Mouse (Mus musculus): ENCODE data around the gene Ltb. TPM values are rescaled to one million over a fixed set of nuclear protein-coding genes. Genes with fewer than 3 reads are reported as not detected.

The Ltb gene
- polyA plus RNA-seq, 1 experiment from 2014 or later = 0.97 TPM

GRCm38 (mm10) chr17:35243086-35243485 is 48.8 kb downstream of the Ltb start:
- Histone ChIP-seq H3K4me3 (peak overlapping the region; percentile 90), H3K4me1 (replicated peaks) (peaks cover 45% of the 10 kb centered on the region), H3K9me3 (no peaks in the 10 kb centered on the region), H3K27ac (replicated peaks) (peak overlapping the region; percentile 99), H3K9ac (peak overlapping the region; percentile 97), H3K27me3 (no peaks in the 10 kb centered on the region), H3K36me3 (peaks cover 41% of the 10 kb centered on the region), H3K4me2 (peak overlapping the region; percentile 66)
- ATAC-seq (ENCODE audit: low FRiP score, low read depth) = no peak
- whole genome bisulfite sequencing = 2% methylated on average over 16 of the region's 16 CpGs

- ATAC-seq (ENCODE audit: low FRiP score, low read depth) = no peak
- H3K36me3 ChIP-seq = peaks cover 59% of the 10 kb centered on the region
- peak overlapping the region; percentile 66 for H3K4me2 ChIP-seq
- no peaks in the 10 kb centered on the region for H3K27me3 ChIP-seq
- 0 out of 2 replicates have a peak overlapping the region, but pooled peaks have one; percentile 10 for H3K4me3 ChIP-seq
- H3K9ac ChIP-seq = 0 out of 2 replicates have a peak overlapping the region, but pooled peaks have one; percentile 0
- 77% methylated on average over 2 of the region's 2 CpGs for WGBS
- H3K4me1 ChIP-seq (replicated peaks) = peaks cover 44% of the 10 kb centered on the region
- no peak overlapping the region for H3K27ac ChIP-seq (replicated peaks)
- no peaks in the 10 kb centered on the region for H3K9me3 ChIP-seq
These were observed 50.8 kb downstream of the Ltb start for GRCm38 (mm10) chr17:35244999-35245398.

Small RNAs within 50 kb of the gene (microRNA-seq; reads per million reads assigned to microRNA genes)
- gene Mir6973a = not detected
- gene Mir6974 = not detected
- gene Mir6975 = 2.6 reads per million, percentile 9 among the genes with 10 or more reads in this experiment

Other genes with a start within 250 kb of the Ltb start
- 0.31 and 0.51 TPM in 2 replicates for gene Hspa1b, start 235.2 kb upstream of the Ltb start, polyA plus RNA-seq (2015; fragmentation: Nextera tagmentation; extraction: Ambion mirVana)
- gene Gm20481, start 224.5 kb upstream of the Ltb start, polyA plus RNA-seq (2015; fragmentation: Nextera tagmentation; extraction: Ambion mirVana) = 1.0 TPM in 1 of 2 replicates, not detected in the other
- gene Hspa1a, start 222.3 kb upstream of the Ltb start, polyA plus RNA-seq (2015; fragmentation: Nextera tagmentation; extraction: Ambion mirVana) = 12.0 and 13.1 TPM in 2 replicates
- 1.3 and 1.8 TPM in 2 replicates for gene Hspa1l, start 221.7 kb upstream of the Ltb start, polyA plus RNA-seq (2015; fragmentation: Nextera tagmentation; extraction: Ambion mirVana)
- gene Lsm2, start 212.6 kb upstream of the Ltb start, polyA plus RNA-seq (2015; fragmentation: Nextera tagmentation; extraction: Ambion mirVana) = 109 and 113 TPM in 2 replicates
- 60.4 and 68.7 TPM in 2 replicates for gene Vars, start 193.5 kb upstream of the Ltb start, polyA plus RNA-seq (2015; fragmentation: Nextera tagmentation; extraction: Ambion mirVana)
- 0.14 TPM in 2 replicates for gene Vwa7, start 177.9 kb upstream of the Ltb start, polyA plus RNA-seq (2015; fragmentation: Nextera tagmentation; extraction: Ambion mirVana)
- gene Sapcd1, start 166.4 kb upstream of the Ltb start, polyA plus RNA-seq (2015; fragmentation: Nextera tagmentation; extraction: Ambion mirVana) = 1.6 and 2.3 TPM in 2 replicates
- 1.6 and 3.4 TPM in 2 replicates for gene Msh5, start 147.7 kb upstream of the Ltb start, polyA plus RNA-seq (2015; fragmentation: Nextera tagmentation; extraction: Ambion mirVana)
- 87.4 TPM in 2 replicates for gene Clic1, start 144.5 kb upstream of the Ltb start, polyA plus RNA-seq (2015; fragmentation: Nextera tagmentation; extraction: Ambion mirVana)
- 349 and 367 TPM in 2 replicates for gene Ddah2, start 135.4 kb upstream of the Ltb start, polyA plus RNA-seq (2015; fragmentation: Nextera tagmentation; extraction: Ambion mirVana)
- 0.18 TPM in 1 of 2 replicates, not detected in the other for gene Ly6g6c, start 129.1 kb upstream of the Ltb start, polyA plus RNA-seq (2015; fragmentation: Nextera tagmentation; extraction: Ambion mirVana)
- gene Mpig6b, start 128.3 kb upstream of the Ltb start, polyA plus RNA-seq (2015; fragmentation: Nextera tagmentation; extraction: Ambion mirVana) = 0.22 and 0.25 TPM in 2 replicates
- gene Ly6g6e, start 117.5 kb upstream of the Ltb start, polyA plus RNA-seq (2015; fragmentation: Nextera tagmentation; extraction: Ambion mirVana) = 0.43 and 0.53 TPM in 2 replicates
- gene Ly6g6d, start 116.4 kb upstream of the Ltb start, polyA plus RNA-seq (2015; fragmentation: Nextera tagmentation; extraction: Ambion mirVana) = 1.2 and 1.8 TPM in 2 replicates
- gene Ly6g6f, start 108.8 kb upstream of the Ltb start, polyA plus RNA-seq (2015; fragmentation: Nextera tagmentation; extraction: Ambion mirVana) = 0.24 TPM in 1 of 2 replicates, not detected in the other
- gene Abhd16a, start 105.2 kb upstream of the Ltb start, polyA plus RNA-seq (2015; fragmentation: Nextera tagmentation; extraction: Ambion mirVana) = 102 and 106 TPM in 2 replicates
- gene Ly6g5c, start 86.2 kb upstream of the Ltb start, polyA plus RNA-seq (2015; fragmentation: Nextera tagmentation; extraction: Ambion mirVana) = not detected in 2 replicates
- 1.1 and 1.2 TPM in 2 replicates for gene Ly6g5b, start 79.0 kb upstream of the Ltb start, polyA plus RNA-seq (2015; fragmentation: Nextera tagmentation; extraction: Ambion mirVana)
- 24.3 and 25.4 TPM in 2 replicates for gene Gpank1, start 73.0 kb upstream of the Ltb start, polyA plus RNA-seq (2015; fragmentation: Nextera tagmentation; extraction: Ambion mirVana)
- 308 and 311 TPM in 2 replicates for gene Csnk2b, start 72.4 kb upstream of the Ltb start, polyA plus RNA-seq (2015; fragmentation: Nextera tagmentation; extraction: Ambion mirVana)
- gene D17H6S53E, start 68.1 kb upstream of the Ltb start, polyA plus RNA-seq (2015; fragmentation: Nextera tagmentation; extraction: Ambion mirVana) = 9.3 and 10.8 TPM in 2 replicates
- 0.21 and 0.79 TPM in 2 replicates for gene Apom, start 62.4 kb upstream of the Ltb start, polyA plus RNA-seq (2015; fragmentation: Nextera tagmentation; extraction: Ambion mirVana)
- 70.0 and 75.7 TPM in 2 replicates for gene Bag6, start 59.3 kb upstream of the Ltb start, polyA plus RNA-seq (2015; fragmentation: Nextera tagmentation; extraction: Ambion mirVana)
- gene Prrc2a, start 29.5 kb upstream of the Ltb start, polyA plus RNA-seq (2015; fragmentation: Nextera tagmentation; extraction: Ambion mirVana) = 175 and 181 TPM in 2 replicates
- 7.4 and 9.6 TPM in 2 replicates for gene Aif1, start 18.4 kb upstream of the Ltb start, polyA plus RNA-seq (2015; fragmentation: Nextera tagmentation; extraction: Ambion mirVana)
- gene Lst1, start 6.0 kb upstream of the Ltb start, polyA plus RNA-seq (2015; fragmentation: Nextera tagmentation; extraction: Ambion mirVana) = 5.6 and 13.9 TPM in 2 replicates
- 0.13 TPM in 1 of 2 replicates, not detected in the other for gene Tnf, start 7.6 kb downstream of the Ltb start, polyA plus RNA-seq (2015; fragmentation: Nextera tagmentation; extraction: Ambion mirVana)
- 0.39 and 0.42 TPM in 2 replicates for gene Lta, start 10.9 kb downstream of the Ltb start, polyA plus RNA-seq (2015; fragmentation: Nextera tagmentation; extraction: Ambion mirVana)
- 0.43 and 0.55 TPM in 2 replicates for gene Gm16181, start 26.4 kb downstream of the Ltb start, polyA plus RNA-seq (2015; fragmentation: Nextera tagmentation; extraction: Ambion mirVana)
- gene Atp6v1g2, start 39.2 kb downstream of the Ltb start, polyA plus RNA-seq (2015; fragmentation: Nextera tagmentation; extraction: Ambion mirVana) = 99.1 and 110 TPM in 2 replicates
- gene Nfkbil1, start 41.4 kb downstream of the Ltb start, polyA plus RNA-seq (2015; fragmentation: Nextera tagmentation; extraction: Ambion mirVana) = 10.8 and 12.0 TPM in 2 replicates
- 361 and 365 TPM in 2 replicates for gene Ddx39b, start 47.3 kb downstream of the Ltb start, polyA plus RNA-seq (2015; fragmentation: Nextera tagmentation; extraction: Ambion mirVana)
- gene H2-D1, start 68.3 kb downstream of the Ltb start, polyA plus RNA-seq (2015; fragmentation: Nextera tagmentation; extraction: Ambion mirVana) = 118 and 128 TPM in 2 replicates
- gene H2-Q1, start 126.0 kb downstream of the Ltb start, polyA plus RNA-seq (2015; fragmentation: Nextera tagmentation; extraction: Ambion mirVana) = 0.39 and 0.58 TPM in 2 replicates
- gene H2-Q2, start 147.8 kb downstream of the Ltb start, polyA plus RNA-seq (2015; fragmentation: Nextera tagmentation; extraction: Ambion mirVana) = 2.5 and 3.1 TPM in 2 replicates
- gene H2-Q4, start 185.2 kb downstream of the Ltb start, polyA plus RNA-seq (2015; fragmentation: Nextera tagmentation; extraction: Ambion mirVana) = 1.0 and 1.7 TPM in 2 replicates
- 0.60 and 1.5 TPM in 2 replicates for gene H2-Q6, start 230.4 kb downstream of the Ltb start, polyA plus RNA-seq (2015; fragmentation: Nextera tagmentation; extraction: Ambion mirVana)
- gene H2-Q7, start 244.7 kb downstream of the Ltb start, polyA plus RNA-seq (2015; fragmentation: Nextera tagmentation; extraction: Ambion mirVana) = 3.8 and 4.1 TPM in 2 replicates